Mouse (Mus musculus) ES-CJ7 (cell line): ENCODE measurements at regions not wholly inside any gene's neighbourhood (a gene's known extent, or its start where the extent isn't known, plus 50 kb on each side); places are given as distances from the start of the nearest gene placed in this dataset.

Experiments
- DNase-seq: peaks from one replicate; pipeline ENCODE4 v3.0.0; 2011; ENCODE audit warnings: low read depth, low spot score

DNA sequence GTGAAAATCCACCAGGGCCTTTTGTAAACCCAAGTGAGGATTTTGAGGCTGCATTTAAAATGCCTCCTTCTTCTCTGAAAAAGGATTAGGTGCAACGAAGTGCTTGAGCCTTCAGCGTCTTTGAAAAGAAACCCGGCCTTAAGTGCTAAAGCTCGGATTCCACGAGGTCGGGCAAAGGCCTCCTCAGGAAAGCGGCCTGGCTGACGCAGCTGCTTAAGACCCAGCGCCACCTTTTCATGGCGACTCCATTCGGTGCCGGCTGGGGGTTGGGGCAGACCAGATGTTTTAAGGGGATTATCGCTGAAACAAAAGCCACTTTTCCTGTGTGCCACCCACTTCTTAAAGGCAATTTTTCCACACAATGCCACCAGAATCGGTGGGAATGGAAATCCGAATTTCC is 61.6 kb upstream of the 4932438H23Rik start:
- no peak for DNase-seq

DNA sequence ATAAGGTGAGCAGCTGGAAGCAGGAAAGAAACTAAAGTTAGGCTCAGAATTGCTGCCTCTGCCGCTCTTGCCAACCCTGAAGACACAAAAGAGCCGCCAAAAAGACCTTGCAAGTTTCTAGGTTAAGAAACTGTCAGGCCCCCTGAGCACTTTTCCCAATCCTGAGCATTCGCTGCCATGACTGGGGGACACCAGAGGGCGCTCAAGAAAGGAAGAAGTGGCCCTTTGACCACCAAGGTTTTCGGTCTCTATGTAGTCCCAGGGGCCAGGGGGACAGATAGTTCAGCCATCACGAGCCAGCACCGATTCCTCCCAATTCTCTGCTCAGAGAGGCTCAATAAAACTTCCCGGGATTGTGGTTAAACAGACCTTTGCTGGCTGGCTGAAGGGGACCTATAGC is 64.6 kb upstream of the Olig2 start:
- peak; percentile 22 for DNase-seq

DNA sequence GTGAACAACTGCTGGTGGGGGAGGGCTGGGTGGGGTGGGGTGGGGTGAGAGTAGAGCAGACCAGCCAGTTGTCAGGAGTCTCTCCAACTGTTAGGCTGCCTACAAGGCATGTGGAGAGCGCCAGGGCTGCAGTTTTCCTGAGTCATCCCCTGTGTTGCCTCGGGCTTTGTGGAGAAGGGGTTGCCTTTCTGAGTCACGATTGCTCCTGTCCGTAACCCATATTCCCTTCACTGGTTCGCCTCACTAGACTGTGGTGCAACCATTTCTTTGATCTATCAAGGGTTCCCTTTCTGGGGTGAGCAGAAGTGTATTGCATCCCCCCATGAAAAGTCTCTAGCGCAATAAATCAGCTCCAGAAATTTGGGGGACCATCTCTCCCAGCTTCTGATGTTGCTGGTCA is 63.6 kb upstream of the Olig2 start:
- no peak for DNase-seq

DNA sequence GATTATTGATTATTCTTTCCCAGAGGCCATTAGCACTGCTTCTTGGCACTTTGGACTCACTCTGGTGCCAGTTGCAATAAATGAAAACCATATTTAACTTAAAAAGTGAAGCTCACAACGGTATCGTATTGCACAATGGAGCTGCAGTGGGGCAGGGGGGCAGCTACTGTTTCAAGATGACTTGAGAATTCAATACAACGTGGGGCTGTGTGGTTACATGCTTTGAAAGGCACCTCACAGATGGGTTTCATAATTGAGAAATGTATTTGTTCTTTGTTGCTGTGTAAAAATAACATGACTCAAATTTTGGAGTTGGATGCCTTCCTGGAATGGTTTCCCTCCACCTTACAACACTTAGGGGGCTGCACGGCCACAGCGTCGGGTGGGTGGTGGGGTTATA is 62.9 kb upstream of the Olig2 start:
- no peak for DNase-seq

DNA sequence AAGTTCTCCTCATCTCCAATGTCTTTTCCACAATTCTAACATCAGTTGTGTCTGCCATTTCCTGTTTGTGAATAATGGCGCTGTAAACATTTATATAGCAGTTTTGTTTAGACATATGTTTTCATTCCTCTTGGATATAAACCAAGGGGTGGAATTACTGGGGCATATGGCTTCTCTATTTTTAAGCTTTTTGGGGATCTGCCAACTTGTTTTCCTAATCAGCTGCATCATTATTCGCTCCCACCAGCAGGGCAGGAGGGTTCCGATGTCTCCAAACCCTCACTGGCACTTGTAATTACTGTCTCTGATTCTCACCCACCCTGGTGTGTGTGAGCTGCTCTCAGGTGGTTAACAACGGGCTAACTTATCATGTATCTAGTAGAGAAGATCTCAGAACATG is 59.4 kb upstream of the Olig2 start:
- no peak for DNase-seq

DNA sequence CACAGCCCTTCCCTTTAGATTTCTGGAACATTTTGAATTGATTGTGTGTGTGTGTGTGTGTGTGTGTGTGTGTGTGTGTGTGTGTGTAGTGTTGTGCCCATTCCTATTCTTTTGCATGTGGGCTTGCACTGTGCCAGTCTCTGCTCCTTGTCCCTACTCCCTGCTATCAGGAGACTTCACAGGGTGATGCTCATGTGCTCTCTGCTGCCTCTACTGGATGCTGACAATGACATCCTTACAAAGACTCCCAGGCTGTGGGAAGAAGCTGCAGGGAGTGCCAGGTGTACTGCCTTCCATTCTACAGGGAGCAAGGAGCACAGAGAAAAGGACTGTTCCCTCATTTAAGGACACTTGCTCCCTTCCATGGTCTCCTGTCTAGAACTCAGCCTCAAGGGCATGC is 58.4 kb upstream of the Olig2 start:
- peak; percentile 75 for DNase-seq

DNA sequence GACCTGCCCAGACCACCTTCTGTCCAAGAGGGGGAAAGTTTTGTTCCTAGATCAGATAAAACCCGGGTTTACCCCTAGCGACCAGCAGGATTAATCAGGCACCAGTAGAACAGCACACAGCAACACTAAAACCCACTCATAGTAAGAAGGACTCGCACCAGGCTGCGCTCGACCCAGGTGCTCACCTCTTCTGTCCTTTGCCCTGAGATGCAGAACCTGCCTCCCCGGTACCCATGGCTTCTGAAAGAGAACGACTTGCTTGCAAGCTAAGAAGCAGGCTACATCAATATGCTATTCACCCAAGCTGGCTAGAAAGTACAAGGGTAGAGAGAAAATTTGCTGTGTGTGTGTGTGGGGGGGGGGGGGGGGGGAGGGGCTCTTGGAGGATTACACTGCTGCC is 56.9 kb upstream of the Olig2 start:
- no peak for DNase-seq

DNA sequence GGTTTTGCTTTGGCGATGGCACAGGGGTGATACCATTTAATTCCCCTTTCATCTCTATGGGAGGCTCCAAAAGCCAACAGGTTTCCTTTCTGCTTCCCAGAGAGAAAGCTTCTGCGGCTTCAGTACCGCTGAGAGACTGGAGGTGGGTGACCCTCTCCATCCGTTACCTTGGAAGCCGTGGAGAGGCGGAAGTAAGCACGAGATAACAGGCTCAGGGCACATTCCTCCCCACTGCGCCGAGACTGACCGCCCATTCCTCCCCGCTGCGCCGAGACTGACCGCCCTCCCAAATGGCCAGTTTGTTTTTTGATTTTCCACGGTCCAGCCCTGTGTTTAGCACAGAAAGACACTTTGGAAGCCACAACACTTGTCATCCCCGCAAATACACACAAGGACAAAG is 55.4 kb upstream of the Olig2 start:
- DNase-seq: no peak

DNA sequence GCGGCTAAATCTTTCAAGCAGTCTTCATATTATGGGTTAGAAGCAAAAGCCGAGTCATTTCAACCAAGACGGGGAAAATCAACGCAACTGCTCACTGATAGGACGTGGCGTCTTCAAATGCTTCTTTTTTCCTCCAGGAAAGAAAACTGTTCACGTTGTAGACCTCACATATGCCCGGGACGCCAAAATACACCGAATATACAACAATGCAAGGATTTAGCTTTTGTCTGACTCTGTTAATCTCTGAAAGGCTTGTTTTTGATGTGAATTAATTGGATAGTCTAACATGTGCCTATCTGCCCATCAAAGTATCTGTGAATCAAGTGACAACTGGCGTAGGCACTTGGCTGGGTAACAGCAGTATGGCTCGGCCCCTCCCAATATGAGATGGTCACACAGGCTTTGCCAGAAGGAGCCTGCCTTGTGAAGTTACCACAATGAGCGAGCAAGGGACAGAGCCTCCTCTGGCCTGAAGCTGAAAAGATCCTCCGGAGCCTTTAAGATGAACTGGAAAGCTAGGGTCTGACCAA is 53.3 kb upstream of the Olig2 start:
- no peak for DNase-seq

DNA sequence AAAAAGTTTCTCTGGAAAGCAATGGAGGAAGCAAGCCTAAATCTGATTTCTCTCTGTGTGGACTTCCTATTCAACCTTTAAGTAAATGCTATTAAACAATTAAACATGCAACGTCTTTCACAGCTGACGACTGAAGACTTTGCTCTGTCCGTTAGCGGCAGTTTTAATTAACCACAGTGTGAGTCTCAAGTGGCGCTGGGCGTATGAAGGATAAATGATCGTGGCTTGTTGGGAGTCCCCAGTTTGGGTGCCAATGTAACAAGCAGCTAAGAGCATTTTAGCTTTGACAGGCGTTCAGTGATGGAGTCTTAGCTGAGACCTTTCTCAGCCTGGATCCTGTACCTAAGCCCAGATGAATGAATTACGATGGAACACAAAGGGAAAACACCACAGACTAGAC is 52.7 kb upstream of the Olig2 start:
- no peak for DNase-seq

DNA sequence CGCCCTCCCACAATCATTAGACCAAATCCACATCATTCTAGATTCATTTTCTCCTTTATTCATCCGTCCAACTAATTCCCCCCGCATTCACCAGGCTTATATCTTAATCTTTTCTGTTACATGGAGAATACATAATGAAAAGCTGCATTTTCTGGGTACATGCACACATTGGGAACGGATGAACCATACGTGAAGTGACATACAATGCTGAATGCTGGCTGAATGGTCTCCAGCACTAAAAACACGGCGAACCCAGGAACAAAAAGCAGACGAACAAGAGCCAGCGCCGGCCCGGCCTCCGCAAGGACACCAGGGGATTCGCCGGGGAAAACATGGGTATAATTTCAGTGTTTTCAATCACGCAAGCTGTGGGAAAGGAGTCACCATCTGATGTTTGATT is 52.0 kb upstream of the Olig2 start:
- no peak for DNase-seq

DNA sequence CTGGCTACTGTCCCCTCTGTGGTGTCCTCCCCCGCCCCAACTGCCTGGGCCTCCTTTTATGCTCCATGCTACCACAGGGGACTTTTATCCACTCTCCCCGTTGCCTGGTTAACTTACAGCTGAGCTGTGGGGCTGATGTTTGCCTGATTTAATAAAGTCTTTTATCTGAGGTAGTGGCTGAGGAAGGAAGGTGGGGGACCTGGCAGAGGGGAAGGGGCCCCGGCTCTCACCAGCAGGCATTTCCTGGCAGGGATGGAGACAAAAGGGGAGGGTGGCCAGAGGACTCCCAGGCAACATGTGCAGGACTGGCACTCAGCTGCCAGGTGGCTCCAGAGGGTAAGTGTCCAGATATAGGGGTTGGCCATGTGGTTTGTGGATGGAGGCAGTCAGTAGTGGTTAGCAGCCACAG is 51.4 kb upstream of the Olig2 start:
- no peak for DNase-seq

DNA sequence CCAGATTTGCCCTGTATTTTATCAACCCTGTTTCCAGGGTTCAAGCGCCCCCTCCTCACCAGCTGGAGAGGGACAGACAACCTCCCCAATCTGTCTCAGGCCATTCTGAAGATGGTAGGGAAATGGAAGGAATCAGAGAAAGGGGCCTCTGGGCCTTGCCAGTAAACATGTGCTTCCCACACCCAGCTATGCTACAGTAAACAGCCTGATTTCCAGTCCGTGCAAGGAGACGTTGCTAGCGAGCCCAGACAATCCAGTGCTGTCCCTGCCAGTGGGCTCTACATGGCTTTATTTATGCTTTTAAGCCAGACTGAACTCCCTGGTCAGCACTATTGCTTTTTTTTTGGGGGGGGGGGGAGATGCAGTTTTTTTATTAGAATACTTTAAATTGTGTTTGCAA is 50.9 kb upstream of the Olig2 start:
- DNase-seq: no peak
